Mouse (Mus musculus): ENCODE measurements around the gene Arap2. TPM values are rescaled to one million over a fixed set of nuclear protein-coding genes. Genes with fewer than 3 reads are reported as not detected.

The Arap2 gene
- 0.73 and 1.0 TPM in 2 replicates for polyA plus RNA-seq (2012)

DNA sequence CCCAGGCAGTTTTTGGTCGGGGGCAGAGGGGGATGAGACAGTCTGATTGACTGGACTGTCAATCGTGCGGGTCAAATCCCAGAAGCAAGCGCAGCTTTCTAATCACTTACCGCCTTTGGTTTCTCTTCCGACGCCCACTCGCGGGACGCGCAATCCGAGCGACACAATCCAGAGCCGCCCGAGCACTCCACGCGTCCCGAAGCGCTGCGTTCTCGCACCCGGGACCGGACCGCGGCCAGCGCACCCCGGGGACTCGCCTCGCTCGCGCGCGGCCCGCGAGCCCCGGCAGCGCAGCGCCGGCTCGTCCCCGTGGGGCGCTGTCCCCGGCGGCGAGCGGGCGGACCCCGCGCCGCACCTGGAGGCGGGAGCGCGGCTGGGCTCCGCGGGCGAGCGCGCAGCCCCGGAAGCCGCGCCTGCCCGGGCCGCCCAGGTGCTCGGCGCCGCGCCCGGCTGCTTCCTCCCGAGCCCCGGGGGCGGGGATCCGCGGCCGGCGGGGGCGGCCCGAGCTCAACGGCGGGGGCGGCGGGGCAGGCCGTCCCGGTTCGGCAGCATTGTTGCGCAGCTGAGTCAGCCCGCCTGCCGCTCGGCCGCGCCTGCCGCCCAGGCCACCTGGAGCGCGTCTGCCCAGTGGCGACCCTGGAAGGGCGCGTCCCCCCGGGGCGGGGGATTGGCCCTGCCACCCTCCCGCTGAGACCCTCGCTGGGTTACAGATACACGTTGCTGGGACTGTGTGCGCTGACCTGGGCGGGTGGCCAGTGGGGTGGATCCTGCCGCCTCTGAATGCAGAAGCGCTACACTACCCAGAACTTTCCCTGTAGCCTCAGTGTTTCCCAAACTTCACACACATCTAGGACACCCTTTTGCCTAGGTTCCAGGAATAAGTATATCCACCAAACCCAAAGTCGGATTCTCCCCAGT is at the start of gene Arap2:
Gene Arap2 (minus strand): TSS at position 376 of the 918 bp plus-strand sequence.

GRCm38 (mm10) chr5:62813402-62814071 is 47.6 kb upstream of the Arap2 start, which contains the start of gene Dthd1:
Dthd1 (plus strand) TSS chr5:62813823.

Other genes starting within 250 kb of the Arap2 start
- gene Dthd1, start 47.7 kb upstream of the Arap2 start, polyA plus RNA-seq (2012), result not detected in 2 replicates